In the genomic region with DNA sequence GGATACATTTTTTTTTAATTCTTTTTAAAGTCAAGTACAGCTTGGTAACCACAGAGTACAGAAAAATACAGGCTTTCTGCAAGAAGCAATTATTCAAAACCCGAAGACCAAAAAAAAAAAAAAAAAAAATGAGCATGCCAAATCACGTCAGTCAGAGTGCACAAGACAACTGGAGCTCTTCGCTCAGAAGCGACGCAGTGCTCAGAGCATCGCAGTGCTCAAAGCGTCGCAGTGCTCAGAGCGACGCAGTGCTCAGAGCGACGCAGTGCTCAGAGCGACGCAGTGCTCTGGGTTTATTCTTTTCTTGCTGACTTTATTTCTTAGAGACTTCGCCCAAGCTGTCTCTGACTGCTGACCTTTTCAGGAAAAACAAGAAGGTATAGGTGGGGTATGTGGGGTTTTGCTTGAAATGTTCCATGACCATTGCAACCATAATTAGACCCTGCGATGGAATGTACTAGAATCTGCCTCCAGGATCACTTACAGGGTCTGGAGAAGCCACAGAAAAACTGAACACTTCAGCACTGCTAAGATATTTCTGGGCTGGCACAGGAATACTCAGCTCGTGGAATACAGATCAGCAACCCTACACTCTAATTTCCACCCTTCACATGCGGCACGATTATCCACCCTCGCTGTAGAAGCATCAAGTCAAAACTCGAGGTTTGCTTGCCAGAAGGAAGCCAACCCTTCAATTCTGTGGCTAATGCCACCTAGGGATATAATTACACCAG, we compare ENCODE assay signal across 23 mouse cellular contexts.
DNase-seq lines count a peak whose midpoint lies in the region; ATAC-seq and TF ChIP-seq lines count a peak whose summit lies in the region.
"Had no signal": no experiment of that assay in that cellular context is flagged by ENCODE, and none has a peak within 500 bp of the region (broad histone marks: within the 10 kb centered on the region; RNA-seq: fewer than 3 reads in every experiment).

No protein-coding gene starts in this region.

- no peaks in the 10 kb centered on the region for H3K36me3 ChIP-seq in forebrain, embryonic 16.5 days (ENCODE audit: control insufficient read depth, insufficient read depth)
- H3K36me3 ChIP-seq in forebrain, embryonic 10.5 days (replicated peaks): no peaks in the 10 kb centered on the region
- H3K36me3 ChIP-seq in limb, embryonic 14.5 days (ENCODE audit: control insufficient read depth, insufficient read depth, low read length): no peaks in the 10 kb centered on the region
- no peaks in the 10 kb centered on the region for H3K36me3 ChIP-seq in limb, embryonic 10.5 days
- H3K36me3 ChIP-seq in embryonic facial prominence, embryonic 13.5 days: no peaks in the 10 kb centered on the region
- no peaks in the 10 kb centered on the region for H3K36me3 ChIP-seq in stomach, postnatal 0 days (ENCODE audit: control insufficient read depth, insufficient read depth, low read length)
- H3K36me3 ChIP-seq: heart, embryonic 10.5 days; hindbrain, embryonic 12.5 days; limb, embryonic 13.5 days; liver, embryonic 15.5 days; midbrain, embryonic 10.5 days had no signal

- no peak for TF ChIP-seq POLR2A in limb, embryonic 14.5 days (IDR thresholded peaks at IDR 0.05; ENCODE audit: borderline replicate concordance, extremely low read depth, insufficient read depth, insufficient read length)

- TF ChIP-seq CTCF in stomach, postnatal 0 days (IDR thresholded peaks at IDR 0.05; ENCODE audit: low read depth): no peak

- H3K27ac ChIP-seq in forebrain, embryonic 16.5 days (ENCODE audit: low read length): no peak overlapping the region
- no peak overlapping the region for H3K27ac ChIP-seq in forebrain, embryonic 10.5 days
- no peak overlapping the region for H3K27ac ChIP-seq in limb, embryonic 14.5 days (replicated peaks; ENCODE audit: low read depth, low read length)
- no peak overlapping the region for H3K27ac ChIP-seq in limb, embryonic 10.5 days
- peak overlapping the region; percentile 87 for H3K27ac ChIP-seq in embryonic facial prominence, embryonic 13.5 days
- peak overlapping the region; percentile 63; the same call in 1 of the 2 replicates for H3K27ac ChIP-seq in stomach, postnatal 0 days (replicated peaks)
- H3K27ac ChIP-seq: heart, embryonic 10.5 days; hindbrain, embryonic 12.5 days; liver, embryonic 15.5 days; macrophage had no signal

- TF ChIP-seq EP300 in stomach, postnatal 0 days (optimal IDR thresholded peaks at IDR 0.05): no peak

- no peak overlapping the region for H3K4me2 ChIP-seq in forebrain, embryonic 16.5 days (ENCODE audit: low read length)
- H3K4me2 ChIP-seq in limb, embryonic 14.5 days (replicated peaks; ENCODE audit: low read depth, low read length, severe bottlenecking): no peak overlapping the region
- peak overlapping the region; percentile 22 for H3K4me2 ChIP-seq in embryonic facial prominence, embryonic 13.5 days
- H3K4me2 ChIP-seq in stomach, postnatal 0 days (replicated peaks; ENCODE audit: low read depth): no peak overlapping the region
- H3K4me2 ChIP-seq: hindbrain, embryonic 12.5 days; limb, embryonic 13.5 days; liver, embryonic 15.5 days had no signal

- peak; percentile 79; the same call in 1 of the 2 replicates for ATAC-seq in forebrain, embryonic 16.5 days
- peak; percentile 41; the same call in 1 of the 2 replicates for ATAC-seq in limb, embryonic 14.5 days (ENCODE audit: low FRiP score, low read depth)
- peak; percentile 64 for ATAC-seq in embryonic facial prominence, embryonic 13.5 days (ENCODE audit: insufficient number of reproducible peaks, insufficient read depth, low FRiP score, low TSS enrichment, low read depth)
- ATAC-seq in stomach, postnatal 0 days (ENCODE audit: low FRiP score, low TSS enrichment): no peak
- ATAC-seq: inflammation-experienced regulatory T-cells, adult 6 months had no signal

- no peaks in the 10 kb centered on the region for H3K4me1 ChIP-seq in forebrain, embryonic 16.5 days (replicated peaks; ENCODE audit: control insufficient read depth, insufficient read depth, low read length)
- peaks cover 9% of the 10 kb centered on the region; the same call in 1 of the 2 replicates for H3K4me1 ChIP-seq in forebrain, embryonic 10.5 days
- no peaks in the 10 kb centered on the region for H3K4me1 ChIP-seq in limb, embryonic 14.5 days (ENCODE audit: control insufficient read depth, insufficient read depth, low read length)
- no peaks in the 10 kb centered on the region for H3K4me1 ChIP-seq in limb, embryonic 10.5 days
- H3K4me1 ChIP-seq in embryonic facial prominence, embryonic 13.5 days: peaks cover 29% of the 10 kb centered on the region
- no peaks in the 10 kb centered on the region for H3K4me1 ChIP-seq in stomach, postnatal 0 days (replicated peaks; ENCODE audit: control insufficient read depth, insufficient read depth)
- H3K4me1 ChIP-seq: hindbrain, embryonic 12.5 days; limb, embryonic 13.5 days; liver, embryonic 15.5 days had no signal

- H3K9ac ChIP-seq in forebrain, embryonic 16.5 days (replicated peaks; ENCODE audit: low read depth, low read length): no peak overlapping the region
- H3K9ac ChIP-seq in limb, embryonic 14.5 days (ENCODE audit: low read depth, low read length, severe bottlenecking): no peak overlapping the region
- no peak overlapping the region for H3K9ac ChIP-seq in embryonic facial prominence, embryonic 13.5 days
- no peak overlapping the region for H3K9ac ChIP-seq in stomach, postnatal 0 days (ENCODE audit: low read length)
- H3K9ac ChIP-seq: hindbrain, embryonic 12.5 days; limb, embryonic 13.5 days; liver, embryonic 15.5 days had no signal

- WGBS in forebrain, embryonic 16.5 days: 79% methylated on average over 21 of the region's 21 CpGs
- 93% methylated on average over 21 of the region's 21 CpGs for WGBS in forebrain, embryonic 10.5 days
- WGBS in limb, embryonic 14.5 days: 75% methylated on average over 21 of the region's 21 CpGs
- WGBS in limb, embryonic 10.5 days: 93% methylated on average over 21 of the region's 21 CpGs
- 46% methylated on average over 21 of the region's 21 CpGs for WGBS in embryonic facial prominence, embryonic 13.5 days
- 70% methylated on average over 21 of the region's 21 CpGs for WGBS in stomach, postnatal 0 days

- H3K27me3 ChIP-seq in forebrain, embryonic 16.5 days (replicated peaks; ENCODE audit: control insufficient read depth, insufficient read depth, low read length): no peaks in the 10 kb centered on the region
- 0 out of 2 replicates have a peak, but pooled peaks cover 4% of the 10 kb centered on the region for H3K27me3 ChIP-seq in forebrain, embryonic 10.5 days (ENCODE audit: poor library complexity, severe bottlenecking)
- no peaks in the 10 kb centered on the region for H3K27me3 ChIP-seq in limb, embryonic 14.5 days (ENCODE audit: control insufficient read depth, insufficient read depth, low read length)
- 0 out of 2 replicates have a peak, but pooled peaks cover 5% of the 10 kb centered on the region for H3K27me3 ChIP-seq in limb, embryonic 10.5 days (ENCODE audit: low read depth, poor library complexity, severe bottlenecking)
- H3K27me3 ChIP-seq in embryonic facial prominence, embryonic 13.5 days: no peaks in the 10 kb centered on the region
- H3K27me3 ChIP-seq in stomach, postnatal 0 days (ENCODE audit: control insufficient read depth, insufficient read depth, low read length): no peaks in the 10 kb centered on the region
- H3K27me3 ChIP-seq: hindbrain, embryonic 12.5 days; limb, embryonic 13.5 days; liver, embryonic 15.5 days had no signal

- H3K4me3 ChIP-seq in forebrain, embryonic 16.5 days (replicated peaks; ENCODE audit: low read length): no peak overlapping the region
- no peak overlapping the region for H3K4me3 ChIP-seq in forebrain, embryonic 10.5 days
- no peak overlapping the region for H3K4me3 ChIP-seq in limb, embryonic 14.5 days (replicated peaks; ENCODE audit: low read length)
- H3K4me3 ChIP-seq in limb, embryonic 10.5 days: no peak overlapping the region
- no peak overlapping the region for H3K4me3 ChIP-seq in embryonic facial prominence, embryonic 13.5 days
- no peak overlapping the region for H3K4me3 ChIP-seq in stomach, postnatal 0 days (ENCODE audit: low read depth, low read length)
- H3K4me3 ChIP-seq: heart, embryonic 10.5 days; hindbrain, embryonic 12.5 days; limb, embryonic 13.5 days; liver, embryonic 15.5 days; midbrain, embryonic 10.5 days had no signal

- DNase-seq in forebrain, embryonic 10.5 days (ENCODE audit: extremely low spot score, low spot score): no peak
- no peak for DNase-seq in limb, embryonic 14.5 days (ENCODE audit: low spot score)
- DNase-seq in limb, embryonic 10.5 days (ENCODE audit: low spot score): no peak
- DNase-seq in stomach, postnatal 0 days (ENCODE audit: low spot score): no peak
- DNase-seq in kidney, adult 9 months: no peak
- DNase-seq in gastrocnemius, postnatal 4 days (ENCODE audit: low spot score in 2 of 2): no peak
- DNase-seq: adrenal gland, postnatal 25 days; cerebellum, adult 2 months; cerebellum, postnatal 36 days; gastrocnemius, postnatal 10 days; kidney, adult 2 months; kidney, postnatal 14 days; layer of hippocampus, adult 9-11 months; spleen, adult 18-20 months had no signal

- no peaks in the 10 kb centered on the region for H3K9me3 ChIP-seq in forebrain, embryonic 16.5 days (ENCODE audit: control insufficient read depth, low read length)
- H3K9me3 ChIP-seq in forebrain, embryonic 10.5 days: no peaks in the 10 kb centered on the region
- no peaks in the 10 kb centered on the region for H3K9me3 ChIP-seq in limb, embryonic 14.5 days (ENCODE audit: control insufficient read depth, low read length)
- no peaks in the 10 kb centered on the region for H3K9me3 ChIP-seq in limb, embryonic 10.5 days (replicated peaks)
- H3K9me3 ChIP-seq in embryonic facial prominence, embryonic 13.5 days: no peaks in the 10 kb centered on the region
- H3K9me3 ChIP-seq in stomach, postnatal 0 days (ENCODE audit: control insufficient read depth, low read length): no peaks in the 10 kb centered on the region
- H3K9me3 ChIP-seq: heart, embryonic 10.5 days; hindbrain, embryonic 12.5 days; limb, embryonic 13.5 days; liver, embryonic 15.5 days; midbrain, embryonic 10.5 days had no signal

Comparison
In these comparisons a context has a peak if more than half of its experiments do, and no peak if none do; other contexts are left out.
1. H3K27ac ChIP-seq: peak in embryonic facial prominence, embryonic 13.5 days (single experiment) and stomach, postnatal 0 days (single experiment); none in forebrain, embryonic 16.5 days (single experiment), forebrain, embryonic 10.5 days (single experiment), limb, embryonic 14.5 days (single experiment) and limb, embryonic 10.5 days (single experiment).